Mouse (Mus musculus) lung, adult 2 months (tissue): ENCODE results near the gene Col4a3bp.

Experiments used
- CTCF ChIP-seq: fragments of 200-500 bp; IDR thresholded peaks from 2 replicates; pipeline ENCODE4 v1.5.1; 2011; ENCODE audit warnings: mild to moderate bottlenecking, low read length, control low read depth; ENCODE audit not compliant: insufficient read depth
- POLR2A ChIP-seq: fragments of 200-500 bp; IDR thresholded peaks from 2 replicates; pipeline ENCODE4 v1.6.1; 2011; ENCODE audit warnings: low read depth, mild to moderate bottlenecking, control low read depth, low read length, borderline replicate concordance; ENCODE audit errors: extremely low read depth

DNA sequence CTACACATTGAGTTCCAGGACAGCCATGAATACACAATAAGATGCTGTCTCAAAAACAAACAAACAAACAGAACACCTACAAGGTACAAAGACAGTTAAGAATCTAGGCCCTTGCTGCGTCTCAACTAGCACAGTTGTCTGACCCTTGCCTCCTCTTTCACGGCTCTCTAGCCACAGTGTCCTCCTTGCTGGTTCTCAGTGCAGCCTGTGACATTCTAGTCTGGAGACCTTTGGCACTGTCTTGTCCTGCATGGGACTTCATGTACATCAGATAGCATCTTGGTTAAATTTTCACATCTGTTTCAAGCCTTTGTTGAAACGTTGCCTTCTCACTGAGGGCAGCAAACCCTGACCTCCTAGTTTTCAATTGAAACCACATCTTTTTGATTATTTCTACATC lies 13.6 kb upstream of the Col4a3bp start:
- TF ChIP-seq POLR2A (no peak), CTCF (no peak)
